Mouse (Mus musculus): ENCODE data around the gene Atad3a. TPM values are rescaled to one million over a fixed set of nuclear protein-coding genes. Genes with fewer than 3 reads are reported as not detected.

The Atad3a gene
- polyA plus RNA-seq, 1 experiment from 2014 or later: 110 TPM

GRCm38 (mm10) chr4:155785819-155786218, 24.9 kb upstream of the Atad3a start, which contains the start of gene Tmem88b:
Gene Tmem88b, minus strand, starts transcription at chr4:155785874.
- H3K9me3 ChIP-seq: no peaks in the 10 kb centered on the region
- H3K9ac ChIP-seq: no peak within 1 kb of the TSS
- H3K27me3 ChIP-seq (replicated peaks): no peaks in the 10 kb centered on the region
- WGBS: 65% methylated on average over 5 of the region's 5 CpGs
- ATAC-seq (ENCODE audit: insufficient read depth, low FRiP score, low read depth): no peak
- H3K27ac ChIP-seq: no peak within 1 kb of the TSS
- peak within 1 kb of the TSS; percentile 65 for H3K4me3 ChIP-seq (replicated peaks)
- H3K4me2 ChIP-seq: peak within 1 kb of the TSS; percentile 81
- H3K4me1 ChIP-seq: peaks cover 16% of the 10 kb centered on the region
- H3K36me3 ChIP-seq: no peaks in the 10 kb centered on the region

- ATAC-seq (ENCODE audit: insufficient read depth, low FRiP score, low read depth): no peak
- no peak overlapping the region for H3K27ac ChIP-seq
- H3K9ac ChIP-seq: no peak overlapping the region
- peaks cover 18% of the 10 kb centered on the region for H3K4me1 ChIP-seq
- no peaks in the 10 kb centered on the region for H3K36me3 ChIP-seq
- no peaks in the 10 kb centered on the region for H3K9me3 ChIP-seq
- no peak overlapping the region for H3K4me3 ChIP-seq (replicated peaks)
- H3K4me2 ChIP-seq: no peak overlapping the region
- H3K27me3 ChIP-seq (replicated peaks): no peaks in the 10 kb centered on the region
- WGBS: 74% methylated on average over 10 of the region's 10 CpGs
Measured at GRCm38 (mm10) chr4:155785246-155785645, 24.4 kb upstream of the Atad3a start.

DNA sequence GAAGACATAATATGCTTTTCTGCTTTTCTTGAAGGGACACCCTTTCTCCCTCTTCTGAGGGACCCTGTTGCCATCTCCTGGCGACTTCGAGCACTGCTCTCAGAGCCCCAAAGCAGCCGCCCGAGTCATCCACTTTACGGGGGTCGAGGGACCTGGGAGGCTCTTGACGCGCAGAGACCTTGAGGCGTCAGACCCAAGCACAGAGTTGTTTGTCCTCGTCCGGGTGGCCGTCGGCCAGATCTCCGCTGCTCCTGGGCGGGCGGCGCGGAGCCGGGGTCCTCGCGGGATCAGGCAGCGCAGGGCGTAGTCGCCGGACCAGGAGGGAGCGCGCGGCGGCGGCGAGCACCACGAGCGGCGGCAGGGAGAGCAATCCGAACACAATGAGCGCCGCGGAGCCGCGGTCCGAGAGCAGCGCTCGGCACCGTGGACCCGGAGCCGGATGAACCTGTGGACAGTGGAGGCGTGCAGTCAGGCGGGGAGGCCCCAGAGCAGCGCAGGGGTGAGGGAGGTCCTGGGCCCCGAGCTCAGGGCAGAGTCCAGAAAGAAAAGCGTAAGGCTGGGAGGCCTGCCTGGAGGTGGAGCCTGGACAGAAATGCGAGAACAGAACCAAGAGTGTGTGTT, 23.3 kb upstream of the Atad3a start:
- Histone ChIP-seq H3K4me3 (replicated peaks) (peak overlapping the region; percentile 65), H3K27ac (peak overlapping the region; percentile 88), H3K9me3 (no peaks in the 10 kb centered on the region), H3K27me3 (replicated peaks) (no peaks in the 10 kb centered on the region), H3K9ac (peak overlapping the region; percentile 81), H3K36me3 (no peaks in the 10 kb centered on the region), H3K4me1 (peaks cover 18% of the 10 kb centered on the region), H3K4me2 (peak overlapping the region; percentile 81)
- peak; percentile 75 for ATAC-seq (ENCODE audit: insufficient read depth, low FRiP score, low read depth)
- under 1% methylated on average over 52 of the region's 52 CpGs for WGBS

GRCm38 (mm10) chr4:155783486-155784080, 22.7 kb upstream of the Atad3a start:
- WGBS: 36% methylated on average over 16 of the region's 16 CpGs
- H3K4me1 ChIP-seq: peaks cover 18% of the 10 kb centered on the region
- H3K9ac ChIP-seq: peak overlapping the region; percentile 81; the same call in 1 of the 2 replicates
- peak overlapping the region; percentile 65 for H3K4me3 ChIP-seq (replicated peaks)
- H3K9me3 ChIP-seq: no peaks in the 10 kb centered on the region
- H3K27ac ChIP-seq: no peak overlapping the region
- H3K27me3 ChIP-seq (replicated peaks): no peaks in the 10 kb centered on the region
- peak overlapping the region; percentile 81 for H3K4me2 ChIP-seq
- ATAC-seq (ENCODE audit: insufficient read depth, low FRiP score, low read depth): no peak
- H3K36me3 ChIP-seq: no peaks in the 10 kb centered on the region

- WGBS: 22% methylated on average over 6 of the region's 6 CpGs
- H3K27ac ChIP-seq: peak overlapping the region; percentile 62
Measured at GRCm38 (mm10) chr4:155780895-155781294, 20.0 kb upstream of the Atad3a start.

DNA sequence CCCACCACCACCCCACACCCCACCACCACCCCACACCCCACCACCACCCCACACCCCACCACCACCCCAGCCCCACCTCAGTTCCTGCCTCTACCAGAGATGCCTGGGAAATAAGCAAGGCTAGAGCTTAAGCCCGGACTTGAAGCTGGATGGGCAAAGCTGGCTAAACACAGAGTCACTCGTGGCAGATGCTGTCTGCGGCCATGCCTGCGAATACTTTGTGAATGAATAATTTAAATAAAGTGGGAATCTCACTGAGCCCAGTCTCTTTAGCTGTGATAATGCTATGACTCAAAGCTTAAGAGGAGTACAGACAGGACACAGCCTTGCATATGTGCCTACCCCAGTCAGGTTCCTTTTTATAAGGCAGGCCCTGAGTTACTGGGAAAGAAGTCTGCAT, 18.6 kb upstream of the Atad3a start:
- Histone ChIP-seq H3K9me3 (no peaks in the 10 kb centered on the region), H3K4me1 (peaks cover 39% of the 10 kb centered on the region), H3K4me3 (replicated peaks) (no peak overlapping the region), H3K27ac (no peak overlapping the region), H3K36me3 (no peaks in the 10 kb centered on the region), H3K9ac (no peak overlapping the region), H3K27me3 (replicated peaks) (no peaks in the 10 kb centered on the region), H3K4me2 (no peak overlapping the region)
- 72% methylated on average over 4 of the region's 4 CpGs for WGBS
- ATAC-seq (ENCODE audit: insufficient read depth, low FRiP score, low read depth): no peak

More at GRCm38 (mm10) chr4:155780895-155781294, 20.0 kb upstream of the Atad3a start:
- no peaks in the 10 kb centered on the region for H3K9me3 ChIP-seq
- H3K36me3 ChIP-seq: no peaks in the 10 kb centered on the region
- H3K4me2 ChIP-seq: no peak overlapping the region
- H3K27me3 ChIP-seq (replicated peaks): no peaks in the 10 kb centered on the region
- H3K4me3 ChIP-seq (replicated peaks): no peak overlapping the region
- H3K9ac ChIP-seq: no peak overlapping the region
- ATAC-seq (ENCODE audit: insufficient read depth, low FRiP score, low read depth): no peak; the same call in 1 of the 2 replicates
- H3K4me1 ChIP-seq: peaks cover 31% of the 10 kb centered on the region

DNA sequence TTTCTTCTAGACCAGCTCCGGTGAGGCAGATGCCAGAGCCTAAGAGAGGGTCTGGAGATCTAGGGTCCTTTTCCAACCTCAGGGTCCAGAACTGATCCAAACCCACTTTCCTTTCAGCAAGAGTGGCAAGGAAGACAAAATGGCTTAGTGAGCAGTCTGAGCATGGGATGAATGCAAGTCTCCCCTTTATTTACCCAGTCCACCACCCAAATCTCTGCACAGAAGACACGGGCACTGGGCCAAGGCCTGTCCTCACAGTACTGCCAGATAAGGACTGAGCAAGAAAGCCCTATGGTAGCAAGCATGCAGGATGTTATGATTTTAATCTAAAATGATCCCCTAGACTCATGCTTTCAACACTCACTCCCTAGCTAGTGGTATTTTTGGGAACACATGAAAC, 16.9 kb upstream of the Atad3a start:
- no peak overlapping the region for H3K4me2 ChIP-seq
- H3K36me3 ChIP-seq: no peaks in the 10 kb centered on the region
- H3K4me3 ChIP-seq (replicated peaks): no peak overlapping the region
- 62% methylated on average over 2 of the region's 2 CpGs for WGBS
- peak overlapping the region; percentile 7; the same call in 1 of the 2 replicates for H3K27ac ChIP-seq
- H3K4me1 ChIP-seq: peaks cover 37% of the 10 kb centered on the region
- no peaks in the 10 kb centered on the region for H3K9me3 ChIP-seq
- no peaks in the 10 kb centered on the region for H3K27me3 ChIP-seq (replicated peaks)
- no peak for ATAC-seq (ENCODE audit: insufficient read depth, low FRiP score, low read depth)
- H3K9ac ChIP-seq: no peak overlapping the region

DNA sequence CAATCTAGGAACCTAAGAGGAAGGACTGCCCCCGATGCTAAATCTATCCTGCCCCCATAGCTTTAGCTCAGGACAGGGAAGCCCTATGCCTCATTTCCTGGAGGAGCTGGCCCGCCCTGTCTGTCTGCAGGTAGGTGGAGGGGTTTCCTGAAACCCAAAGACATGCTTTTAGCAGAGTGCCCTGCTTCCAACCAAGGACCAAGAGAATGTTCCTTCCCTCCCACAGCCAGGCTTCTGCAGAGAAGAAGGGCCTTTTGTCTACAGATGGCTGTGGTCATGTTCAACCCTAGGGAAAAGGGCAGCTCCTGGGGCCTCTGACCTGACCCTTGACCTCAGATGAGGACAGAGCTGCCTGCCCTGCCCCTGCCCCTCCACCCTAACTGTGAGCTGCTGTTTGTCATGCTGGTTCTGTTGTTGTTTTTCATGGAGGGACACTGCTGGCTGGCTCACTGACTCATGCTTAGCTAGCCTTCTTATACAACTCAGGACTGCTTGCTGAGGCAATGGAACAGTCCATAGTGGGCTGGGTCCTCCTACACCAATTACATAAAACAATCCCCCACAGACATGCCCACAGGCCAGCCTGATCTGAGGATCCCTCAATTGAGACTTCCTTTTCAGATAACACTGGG, 15.9 kb upstream of the Atad3a start:
- H3K9me3 ChIP-seq: no peaks in the 10 kb centered on the region
- no peaks in the 10 kb centered on the region for H3K36me3 ChIP-seq
- H3K4me1 ChIP-seq: peaks cover 37% of the 10 kb centered on the region
- no peak overlapping the region for H3K9ac ChIP-seq
- no peaks in the 10 kb centered on the region for H3K27me3 ChIP-seq (replicated peaks)
- no peak overlapping the region for H3K4me3 ChIP-seq (replicated peaks)
- 55% methylated on average over 2 of the region's 2 CpGs for WGBS
- ATAC-seq (ENCODE audit: insufficient read depth, low FRiP score, low read depth): no peak
- H3K27ac ChIP-seq: peak overlapping the region; percentile 18; the same call in 1 of the 2 replicates
- no peak overlapping the region for H3K4me2 ChIP-seq

DNA sequence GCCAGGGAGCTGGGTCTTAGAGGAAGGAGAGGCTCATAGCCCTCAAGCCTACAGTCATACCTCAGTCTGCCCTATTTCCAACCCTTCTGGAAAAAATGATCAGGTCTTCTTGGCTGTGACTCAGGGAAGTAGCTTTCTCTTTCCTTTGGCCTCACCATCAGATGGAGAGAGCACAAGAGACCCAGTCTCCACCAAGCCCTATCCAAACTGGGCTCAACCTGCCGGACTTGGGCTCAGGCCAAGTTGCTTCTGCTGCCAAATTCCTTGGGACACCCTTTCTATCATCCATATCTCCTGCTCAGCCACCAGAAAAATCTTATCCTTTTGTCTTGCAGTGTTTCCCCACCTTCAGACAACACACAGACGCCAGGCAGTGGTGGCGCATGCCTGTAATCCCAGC, 15.0 kb upstream of the Atad3a start:
- Histone ChIP-seq H3K27me3 (replicated peaks) (no peaks in the 10 kb centered on the region), H3K36me3 (no peaks in the 10 kb centered on the region), H3K4me2 (no peak overlapping the region), H3K9me3 (no peaks in the 10 kb centered on the region), H3K27ac (peak overlapping the region; percentile 86), H3K9ac (no peak overlapping the region), H3K4me3 (replicated peaks) (no peak overlapping the region), H3K4me1 (peaks cover 32% of the 10 kb centered on the region)
- ATAC-seq (ENCODE audit: insufficient read depth, low FRiP score, low read depth): no peak
- WGBS: 67% methylated on average over 3 of the region's 3 CpGs

DNA sequence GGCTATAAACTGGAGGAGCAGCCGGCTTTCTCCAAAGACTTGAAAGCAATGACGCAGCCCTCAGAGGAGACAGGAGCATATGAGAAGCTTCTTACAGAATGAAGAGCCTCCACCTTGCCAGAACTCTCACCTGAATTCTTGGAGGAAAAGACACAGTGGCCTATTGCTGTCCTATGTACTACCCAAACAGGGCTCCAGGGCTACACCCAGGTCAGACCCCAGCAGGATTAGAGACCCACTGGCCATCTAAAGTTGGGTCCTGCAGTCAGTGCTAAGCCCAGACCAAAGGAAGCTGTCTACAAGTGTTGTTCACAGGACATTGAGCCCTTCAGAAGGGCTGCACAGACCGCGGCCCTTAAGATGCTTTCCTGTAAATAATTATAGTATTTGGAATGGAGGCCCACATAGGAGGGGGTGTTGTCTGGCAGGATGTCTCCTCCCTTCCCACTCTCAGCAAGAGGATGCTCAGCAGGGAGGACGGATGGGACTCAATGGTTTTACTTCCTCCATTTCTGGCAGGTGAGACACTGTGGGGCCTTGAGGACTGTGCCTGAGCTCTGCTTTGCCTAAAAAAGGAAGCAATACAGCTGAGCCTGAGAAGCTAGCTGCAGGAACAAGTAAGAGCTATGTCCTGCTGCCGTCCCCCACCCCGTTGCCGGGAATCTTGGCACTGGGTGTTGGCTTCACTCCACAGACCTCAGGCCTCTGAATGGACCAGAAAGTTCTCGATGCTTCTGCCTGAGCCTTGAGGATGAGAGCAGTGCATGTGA, 14.3 kb upstream of the Atad3a start:
- Histone ChIP-seq H3K9ac (no peak overlapping the region), H3K4me2 (peak overlapping the region; percentile 77), H3K4me1 (peaks cover 35% of the 10 kb centered on the region), H3K27ac (peak overlapping the region; percentile 86), H3K27me3 (replicated peaks) (no peaks in the 10 kb centered on the region), H3K4me3 (replicated peaks) (peak overlapping the region; percentile 47; the same call in 1 of the 2 replicates), H3K36me3 (no peaks in the 10 kb centered on the region), H3K9me3 (no peaks in the 10 kb centered on the region)
- 37% methylated on average over 9 of the region's 9 CpGs for WGBS
- ATAC-seq (ENCODE audit: insufficient read depth, low FRiP score, low read depth): no peak

DNA sequence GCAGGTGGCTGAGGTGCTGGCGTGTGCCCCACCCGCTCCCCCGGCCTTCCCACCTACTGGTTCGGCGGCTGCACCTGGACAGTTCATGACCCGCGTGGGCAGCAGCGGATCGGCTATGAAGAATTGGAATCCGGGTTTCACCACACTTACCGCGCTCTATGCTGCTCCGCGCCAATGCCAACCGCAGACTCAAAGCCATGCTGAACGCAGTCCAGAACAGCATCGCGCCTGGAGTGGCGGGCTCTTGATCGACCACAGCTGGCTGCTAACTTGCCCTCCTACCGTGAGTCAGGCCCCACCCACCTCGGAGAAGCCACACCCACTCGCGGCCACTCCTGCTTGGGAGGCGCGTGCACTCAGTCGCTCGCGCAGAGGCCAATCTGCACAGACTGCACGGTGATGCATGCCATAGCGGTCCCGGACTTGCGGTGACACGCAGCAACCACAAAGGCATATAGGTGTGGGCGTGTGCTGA, 13.4 kb upstream of the Atad3a start, which contains the start of gene Vwa1:
Vwa1 (minus strand) TSS at position 419 of the 475 bp plus-strand sequence.
- peaks cover 39% of the 10 kb centered on the region for H3K4me1 ChIP-seq
- peak; percentile 82 for ATAC-seq (ENCODE audit: insufficient read depth, low FRiP score, low read depth)

More for the DNA sequence above, 13.4 kb upstream of the Atad3a start, which contains the start of gene Vwa1:
- Histone ChIP-seq H3K27me3 (replicated peaks) (no peaks in the 10 kb centered on the region), H3K9ac (no peak within 1 kb of the TSS), H3K36me3 (no peaks in the 10 kb centered on the region), H3K9me3 (no peaks in the 10 kb centered on the region), H3K27ac (peak within 1 kb of the TSS; percentile 86), H3K4me3 (replicated peaks) (peak within 1 kb of the TSS; percentile 47), H3K4me2 (peak within 1 kb of the TSS; percentile 77)
- under 1% methylated on average over 35 of the region's 35 CpGs for WGBS
